In the genomic region with DNA sequence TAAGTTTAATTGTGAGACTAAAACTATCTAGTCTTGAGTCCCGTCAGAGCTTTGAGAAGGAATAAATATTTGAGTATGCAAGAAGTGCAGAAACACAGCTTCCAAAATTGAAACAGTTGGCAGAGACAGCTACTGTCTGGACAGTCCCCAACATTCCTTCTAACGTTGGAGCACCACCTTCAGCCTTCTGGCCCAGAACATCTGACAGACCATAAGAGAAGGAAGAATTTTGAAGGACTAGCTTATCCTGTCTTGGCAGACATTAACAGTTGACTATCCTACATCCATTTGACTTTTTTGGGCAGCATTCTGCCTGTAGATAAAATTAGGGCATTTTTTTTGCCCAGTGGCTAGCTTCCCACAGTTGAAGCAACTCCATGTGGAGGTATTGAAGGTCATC, we compare ENCODE assay signal across 24 mouse cellular contexts. TPM values are rescaled to one million over a fixed set of nuclear protein-coding genes. Genes with fewer than 3 reads are reported as not detected.
A peak's percentile ranks its signal among the peaks of the same experiment; 100 is the strongest.
DNase-seq lines count a peak whose midpoint lies in the region; ATAC-seq and TF ChIP-seq lines count a peak whose summit lies in the region.
"Had no signal": no experiment of that assay in that cellular context is flagged by ENCODE, and none has a peak within 500 bp of the region (broad histone marks: within the 10 kb centered on the region; RNA-seq: fewer than 3 reads in every experiment).

No protein-coding gene starts in this region.

- H3K4me3 ChIP-seq in hindbrain, postnatal 0 days (ENCODE audit: low read length), result no peak overlapping the region
- H3K4me3 ChIP-seq: embryonic facial prominence, embryonic 15.5 days; erythroblast, embryonic 14.5 days; forebrain, embryonic 15.5 days; heart, adult 2 months; hindbrain, embryonic 10.5 days had no signal

- no peaks in the 10 kb centered on the region for H3K9me3 ChIP-seq in hindbrain, postnatal 0 days (ENCODE audit: low read length)
- H3K9me3 ChIP-seq: embryonic facial prominence, embryonic 15.5 days; forebrain, embryonic 15.5 days; G1E; hindbrain, embryonic 10.5 days had no signal

- no peak overlapping the region for H3K4me2 ChIP-seq in hindbrain, postnatal 0 days (ENCODE audit: low read depth, low read length)
- H3K4me2 ChIP-seq: embryonic facial prominence, embryonic 15.5 days; forebrain, embryonic 15.5 days; heart, embryonic 11.5 days; hindbrain, embryonic 14.5 days had no signal

- H3K4me1 ChIP-seq in hindbrain, postnatal 0 days (ENCODE audit: insufficient read depth, low read length), result 0 out of 2 replicates have a peak, but pooled peaks cover 4% of the 10 kb centered on the region
- H3K4me1 ChIP-seq: embryonic facial prominence, embryonic 15.5 days; forebrain, embryonic 15.5 days had no signal

- WGBS in hindbrain, postnatal 0 days, result 59% methylated on average over 2 of the region's 2 CpGs

- no peaks in the 10 kb centered on the region for H3K27me3 ChIP-seq in hindbrain, postnatal 0 days (ENCODE audit: insufficient read depth, low read length)
- H3K27me3 ChIP-seq: embryonic facial prominence, embryonic 15.5 days; forebrain, embryonic 15.5 days had no signal

- no peak overlapping the region for H3K9ac ChIP-seq in hindbrain, postnatal 0 days (replicated peaks; ENCODE audit: low read length)
- H3K9ac ChIP-seq: embryonic facial prominence, embryonic 15.5 days; forebrain, embryonic 15.5 days; hindbrain, embryonic 14.5 days had no signal

- peak; percentile 64; the same call in 1 of the 2 replicates for ATAC-seq in cerebellum, adult (ENCODE audit: insufficient number of reproducible peaks, low FRiP score, low TSS enrichment)
- ATAC-seq in erythroid progenitor cell, adult 5-6 weeks (replicated peaks; ENCODE audit: low FRiP score, poor library complexity, severe bottlenecking), result no peak
- no peak for ATAC-seq in hindbrain, postnatal 0 days
- ATAC-seq: CD4-positive, CD25-positive, alpha-beta regulatory T cell, adult 4 months; forebrain, embryonic 15.5 days; inflammation-experienced regulatory T-cells, adult 6 months; intestine, postnatal 0 days had no signal

- no peak overlapping the region for H3K27ac ChIP-seq in hindbrain, postnatal 0 days
- H3K27ac ChIP-seq: embryonic facial prominence, embryonic 15.5 days; forebrain, embryonic 15.5 days; heart, adult 2 months; hindbrain, embryonic 10.5 days; hindbrain, embryonic 14.5 days had no signal

- no peaks in the 10 kb centered on the region for H3K36me3 ChIP-seq in hindbrain, postnatal 0 days (ENCODE audit: insufficient read depth, low read length)
- H3K36me3 ChIP-seq: embryonic facial prominence, embryonic 15.5 days; forebrain, embryonic 15.5 days; G1E had no signal

- no peak for TF ChIP-seq CTCF in hindbrain, postnatal 0 days (IDR thresholded peaks at IDR 0.05; ENCODE audit: low read depth)

- no peak for DNase-seq in cerebellum, postnatal 4 days (ENCODE audit: low spot score in 2 of 2)
- peak; percentile 50 to 58 for DNase-seq in cerebellum, adult 18-20 months
- peak; percentile 46 for DNase-seq in cerebellum, adult 9-11 months
- DNase-seq in hindbrain, postnatal 0 days (ENCODE audit: low spot score), result no peak
- no peak for DNase-seq in layer of hippocampus, postnatal 25 days (ENCODE audit: extremely low spot score in 1 of 2, low spot score in 1 of 2)
- DNase-seq: adrenal gland, postnatal 10 days; B cell, adult 2 months; embryo, embryonic 11 days; gastrocnemius, postnatal 14 days; heart, adult 2 months; kidney, adult 8-10 months had no signal

RNA-seq across cellular contexts. Expression of a gene that starts 32.0 kb away (rescaled TPM):
- total RNA-seq in erythroid progenitor cell, adult 5-6 weeks (2015; ENCODE audit: low replicate concordance), result not detected in 2 replicates
- not detected in 2 replicates for total RNA-seq in erythroid progenitor cell, adult 5-6 weeks (2017; ENCODE audit: low replicate concordance)
- total RNA-seq in hindbrain, postnatal 0 days (2014; rRNA removed), result 25.5 and 25.7 TPM in 2 replicates
- polyA plus RNA-seq in hindbrain, postnatal 0 days (2015; fragmentation: Nextera tagmentation; extraction: Ambion mirVana), result 94.3 and 104 TPM in 2 replicates
- 100 to 1,000 TPM; 394 to 449 TPM for total RNA-seq in layer of hippocampus, postnatal 25 days (2021)
- total RNA-seq: common myeloid progenitor, adult 5-6 weeks had no signal

RNA-seq across cellular contexts. Expression of a gene that starts 32.1 kb away (rescaled TPM):
- total RNA-seq in erythroid progenitor cell, adult 5-6 weeks (2015; ENCODE audit: low replicate concordance), result 26.7 and 28.1 TPM in 2 replicates
- 15.7 and 15.8 TPM in 2 replicates for total RNA-seq in erythroid progenitor cell, adult 5-6 weeks (2017; ENCODE audit: low replicate concordance)
- 15.7 and 17.5 TPM in 2 replicates for total RNA-seq in hindbrain, postnatal 0 days (2014; rRNA removed)
- 13.4 and 16.0 TPM in 2 replicates for polyA plus RNA-seq in hindbrain, postnatal 0 days (2015; fragmentation: Nextera tagmentation; extraction: Ambion mirVana)
- 10 to 100 TPM; 48.4 to 66.4 TPM for total RNA-seq in layer of hippocampus, postnatal 25 days (2021)

Comparison
In these comparisons a context has a peak if more than half of its experiments do, and no peak if none do; other contexts are left out.
1. DNase-seq: peak in cerebellum, adult 18-20 months (2 of 2) and cerebellum, adult 9-11 months (single experiment); none in cerebellum, postnatal 4 days (0 of 2), hindbrain, postnatal 0 days (single experiment) and layer of hippocampus, postnatal 25 days (0 of 2).
2. RNA of a gene that starts 32.0 kb away (total RNA-seq): 394 to 449 TPM in layer of hippocampus, postnatal 25 days and 25.5 to 25.7 TPM in hindbrain, postnatal 0 days; not detected in erythroid progenitor cell, adult 5-6 weeks; every median in the first group is over 10 times any median in the second.